Mouse (Mus musculus): ENCODE results near the gene Jtb. TPM values are rescaled to one million over a fixed set of nuclear protein-coding genes. Genes with fewer than 3 reads are reported as not detected.

The Jtb gene
- total and polyA plus RNA-seq, 3 experiments, result 103 to 107 TPM; not detected in 1

DNA sequence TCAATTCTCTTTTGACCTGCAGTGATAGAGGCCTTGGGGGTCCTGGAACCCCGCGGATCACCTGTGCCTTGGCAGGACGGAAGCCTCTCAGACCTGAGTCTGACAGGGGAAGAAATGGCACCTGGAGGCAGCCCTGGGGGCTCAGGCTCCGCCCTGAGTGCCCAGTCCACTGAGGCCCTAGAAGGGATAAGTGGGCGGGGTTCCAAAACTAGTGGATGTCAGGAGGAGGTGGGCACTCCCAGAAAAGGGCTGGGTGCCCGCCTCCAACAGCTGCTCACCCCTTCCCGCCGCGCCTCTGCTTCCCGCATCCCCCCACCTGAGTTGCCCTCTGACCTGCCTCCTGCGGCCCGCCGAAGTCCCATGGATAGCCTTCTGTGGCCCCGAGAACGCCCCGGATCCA, 45.5 kb downstream of the Jtb start:
- no peaks in the 10 kb centered on the region for H3K9me3 ChIP-seq (replicated peaks; ENCODE audit: insufficient read depth, low read length)
- no peak for TF ChIP-seq GATA1 (IDR thresholded peaks at IDR 0.05; ENCODE audit: low read depth, low read length)
- no peak for TF ChIP-seq RAD21 (IDR thresholded peaks at IDR 0.05; ENCODE audit: low read depth, low read length)
- no peak for TF ChIP-seq USF1 (IDR thresholded peaks at IDR 0.05; ENCODE audit: low read depth, low read length)
- TF ChIP-seq KAT2A (conservative IDR thresholded peaks at IDR 0.05; ENCODE audit: low read depth, low read length), result no peak
- no peak for TF ChIP-seq ZC3H11A (IDR thresholded peaks at IDR 0.05; ENCODE audit: low read depth, low read length)
- TF ChIP-seq TCF12 (IDR thresholded peaks at IDR 0.05; ENCODE audit: low read depth, low read length), result no peak
- no peak for TF ChIP-seq USF2 (IDR thresholded peaks at IDR 0.05; ENCODE audit: borderline replicate concordance in 1 of 2, insufficient read depth in 1 of 2, low read depth in 1 of 2, low read length in 2 of 2)
- no peak for TF ChIP-seq NRF1 (IDR thresholded peaks at IDR 0.05; ENCODE audit: insufficient read depth, low read depth, low read length, poor library complexity, severe bottlenecking)
- no peak for TF ChIP-seq E2F4 (IDR thresholded peaks at IDR 0.05; ENCODE audit: borderline replicate concordance, low read depth, low read length)
- no peak for TF ChIP-seq NELFE (IDR thresholded peaks at IDR 0.05; ENCODE audit: low read depth, low read length)
- no peak for TF ChIP-seq JUND (IDR thresholded peaks at IDR 0.05; ENCODE audit: low read depth, low read length)
- no peak for TF ChIP-seq POLR2A (IDR thresholded peaks at IDR 0.05; ENCODE audit: control insufficient read depth in 1 of 2, insufficient read depth in 1 of 2, low read depth in 1 of 2, low read length in 2 of 2, poor library complexity in 1 of 2)
- no peak for TF ChIP-seq HCFC1 (IDR thresholded peaks at IDR 0.05; ENCODE audit: low read depth, low read length)
- no peak for TF ChIP-seq SIN3A (IDR thresholded peaks at IDR 0.05; ENCODE audit: low read length)
- no peak for TF ChIP-seq CHD2 (IDR thresholded peaks at IDR 0.05; ENCODE audit: low read length)
- no peak for TF ChIP-seq MAFK (IDR thresholded peaks at IDR 0.05; ENCODE audit: borderline replicate concordance, low read depth, low read length)
- no peak for TF ChIP-seq ZMIZ1 (IDR thresholded peaks at IDR 0.05; ENCODE audit: low read depth, low read length)
- no peaks in the 10 kb centered on the region for H3K79me2 ChIP-seq (ENCODE audit: control insufficient read depth, insufficient read depth, low read length, poor library complexity)
- no peaks in the 10 kb centered on the region for H3K27me3 ChIP-seq (ENCODE audit: control insufficient read depth in 1 of 2, insufficient read depth in 2 of 2, low read length in 2 of 2)
- peaks cover 0 to 18% of the 10 kb centered on the region in 2 experiments; a peak in 2 of 4 replicates for H3K36me3 ChIP-seq (ENCODE audit: control insufficient read depth in 1 of 2, insufficient read depth in 2 of 2, low read length in 2 of 2)
- H3K9ac ChIP-seq (ENCODE audit: control insufficient read depth, low read depth, low read length, poor library complexity, severe bottlenecking), result no peak overlapping the region
- no peaks in the 10 kb centered on the region for H3K4me1 ChIP-seq (ENCODE audit: control insufficient read depth in 1 of 2, insufficient read depth in 2 of 2, low read length in 2 of 2)
- no peak overlapping the region for H3K4me3 ChIP-seq (ENCODE audit: control insufficient read depth in 1 of 2, insufficient read depth in 1 of 2, low read depth in 2 of 2, low read length in 2 of 2)
- H3K27ac ChIP-seq (ENCODE audit: control insufficient read depth, low read depth, low read length), result no peak overlapping the region
- DNase-seq (ENCODE audit: low read depth, low spot score), result no peak

GRCm38 (mm10) chr3:90277793-90278192, 46.4 kb downstream of the Jtb start:
- Histone ChIP-seq H3K27me3 (ENCODE audit: control insufficient read depth in 1 of 2, insufficient read depth in 2 of 2, low read length in 2 of 2) (no peaks in the 10 kb centered on the region), H3K36me3 (ENCODE audit: control insufficient read depth in 1 of 2, insufficient read depth in 2 of 2, low read length in 2 of 2) (peaks cover 0 to 13% of the 10 kb centered on the region in 2 experiments; a peak in 2 of 4 replicates), H3K9me3 (replicated peaks; ENCODE audit: insufficient read depth, low read length) (no peaks in the 10 kb centered on the region), H3K4me1 (ENCODE audit: control insufficient read depth in 1 of 2, insufficient read depth in 2 of 2, low read length in 2 of 2) (no peaks in the 10 kb centered on the region), H3K9ac (ENCODE audit: control insufficient read depth, low read depth, low read length, poor library complexity, severe bottlenecking) (no peak overlapping the region), H3K27ac (ENCODE audit: control insufficient read depth, low read depth, low read length) (no peak overlapping the region), H3K4me3 (ENCODE audit: control insufficient read depth in 1 of 2, insufficient read depth in 1 of 2, low read depth in 2 of 2, low read length in 2 of 2) (no peak overlapping the region), H3K79me2 (ENCODE audit: control insufficient read depth, insufficient read depth, low read length, poor library complexity) (no peaks in the 10 kb centered on the region)
- no peak for DNase-seq (ENCODE audit: low read depth, low spot score)
- no peak for TF ChIP-seq RAD21 (IDR thresholded peaks at IDR 0.05; ENCODE audit: low read depth, low read length)
- TF ChIP-seq ELF1 (IDR thresholded peaks at IDR 0.05; ENCODE audit: low read depth, low read length), result no peak
- TF ChIP-seq ETS1 (IDR thresholded peaks at IDR 0.05; ENCODE audit: low read depth, low read length), result no peak
- no peak for TF ChIP-seq CHD2 (IDR thresholded peaks at IDR 0.05; ENCODE audit: low read length)
- TF ChIP-seq MXI1 (IDR thresholded peaks at IDR 0.05; ENCODE audit: low read depth, low read length), result no peak
- TF ChIP-seq HCFC1 (IDR thresholded peaks at IDR 0.05; ENCODE audit: low read depth, low read length), result no peak
- no peak for TF ChIP-seq MAZ (IDR thresholded peaks at IDR 0.05; ENCODE audit: low read depth, low read length)
- TF ChIP-seq BHLHE40 (IDR thresholded peaks at IDR 0.05; ENCODE audit: borderline replicate concordance, low read depth, low read length), result no peak
- TF ChIP-seq MYC (IDR thresholded peaks at IDR 0.05; ENCODE audit: low read depth, low read length), result no peak
- no peak for TF ChIP-seq POLR2AphosphoS2 (IDR thresholded peaks at IDR 0.05; ENCODE audit: low read length)
- TF ChIP-seq JUND (IDR thresholded peaks at IDR 0.05; ENCODE audit: low read depth, low read length), result no peak
- no peak for TF ChIP-seq GATA1 (IDR thresholded peaks at IDR 0.05; ENCODE audit: low read depth, low read length)
- no peak for TF ChIP-seq RCOR1 (IDR thresholded peaks at IDR 0.05; ENCODE audit: low read depth, low read length)
- no peak for TF ChIP-seq MYB (IDR thresholded peaks at IDR 0.05; ENCODE audit: low read depth, low read length)
- TF ChIP-seq TAL1 (IDR thresholded peaks at IDR 0.05; ENCODE audit: low read length), result no peak
- TF ChIP-seq ZKSCAN1 (IDR thresholded peaks at IDR 0.05; ENCODE audit: low read depth, low read length), result no peak
- TF ChIP-seq NELFE (IDR thresholded peaks at IDR 0.05; ENCODE audit: low read depth, low read length), result no peak
- TF ChIP-seq NRF1 (IDR thresholded peaks at IDR 0.05; ENCODE audit: insufficient read depth, low read depth, low read length, poor library complexity, severe bottlenecking), result no peak
- no peak for TF ChIP-seq MAX (IDR thresholded peaks at IDR 0.05; ENCODE audit: low read length)
